Mouse (Mus musculus) CH12.LX (cell line): ENCODE measurements around the gene Nop2.

Experiments
- CHD2 ChIP-seq: IDR thresholded peaks from 2 replicates; pipeline ENCODE4 v1.6.1; 2011; ENCODE audit warnings: low read length, improper control_type of control experiment
- CTCF ChIP-seq, 2 experiments: IDR thresholded peaks in 1 of 2; conservative IDR thresholded peaks in 1 of 2; 2 replicates each; pipeline ENCODE4 v1.5.1; 2011 to 2012; ENCODE audit warnings: low read depth in 2 of 2, low read length in 2 of 2, improper control_type of control experiment in 1 of 2, inconsistent platforms in 1 of 2, mild to moderate bottlenecking in 1 of 2, moderate library complexity in 1 of 2
- GABPA ChIP-seq: IDR thresholded peaks from 2 replicates; pipeline ENCODE4 v1.6.1; 2012; ENCODE audit warnings: low read depth, low read length, improper control_type of control experiment, inconsistent platforms; ENCODE audit not compliant: insufficient replicate concordance
- HCFC1 ChIP-seq: IDR thresholded peaks from 2 replicates; pipeline ENCODE4 v1.6.1; 2012; ENCODE audit warnings: low read depth, mild to moderate bottlenecking, inconsistent platforms, low read length, improper control_type of control experiment
- JUN ChIP-seq: IDR thresholded peaks from 2 replicates; pipeline ENCODE4 v1.6.1; 2011; ENCODE audit warnings: low read depth, mild to moderate bottlenecking, low read length, improper control_type of control experiment, moderate library complexity; ENCODE audit not compliant: insufficient read depth
- POLR2A ChIP-seq: IDR thresholded peaks from 2 replicates; pipeline ENCODE4 v1.6.1; 2011; ENCODE audit warnings: low read depth, mild to moderate bottlenecking, improper control_type of control experiment, low read length
- RCOR1 ChIP-seq: conservative IDR thresholded peaks from 2 replicates; pipeline ENCODE4 v1.6.1; 2012; ENCODE audit warnings: low read depth, mild to moderate bottlenecking, inconsistent platforms, low read length, improper control_type of control experiment
- TCF12 ChIP-seq: IDR thresholded peaks from 2 replicates; pipeline ENCODE4 v1.6.1; 2014; ENCODE audit warnings: low read depth, mild to moderate bottlenecking, inconsistent platforms, low read length, improper control_type of control experiment

- TF ChIP-seq RCOR1, result no peak
- TF ChIP-seq JUN, result no peak
- TF ChIP-seq CTCF (conservative IDR thresholded peaks at IDR 0.05 in 1 of 2, IDR thresholded peaks at IDR 0.05 in 1 of 2; ENCODE audit: low read depth in 2 of 2, low read length in 2 of 2), result no peak
- no peak for TF ChIP-seq CHD2
- no peak for TF ChIP-seq GABPA
- TF ChIP-seq HCFC1, result no peak
- no peak for TF ChIP-seq TCF12
- TF ChIP-seq POLR2A, result no peak
Measured at GRCm38 (mm10) chr6:125112553-125112952, 19.2 kb upstream of the Nop2 start.
